Mouse (Mus musculus): ENCODE data around the gene Igsf9b. TPM values are rescaled to one million over a fixed set of nuclear protein-coding genes. Genes with fewer than 3 reads are reported as not detected.

Gene Igsf9b
- 10 to 100 TPM; 72.4 to 80.8 TPM for total RNA-seq (2021)
- long read RNA-seq, partial matches to known transcripts = 1 of 15 reads
- long read RNA-seq, other reads (novel, unspliced or antisense) = 14 of 15 reads

- DNase-seq (ENCODE audit: low spot score in 2 of 2) = peak; percentile 95 to 97
Measured at GRCm38 (mm10) chr9:27298411-27299285, at the start of gene Igsf9b. Gene Igsf9b, plus strand, starts transcription at chr9:27299204.

DNA sequence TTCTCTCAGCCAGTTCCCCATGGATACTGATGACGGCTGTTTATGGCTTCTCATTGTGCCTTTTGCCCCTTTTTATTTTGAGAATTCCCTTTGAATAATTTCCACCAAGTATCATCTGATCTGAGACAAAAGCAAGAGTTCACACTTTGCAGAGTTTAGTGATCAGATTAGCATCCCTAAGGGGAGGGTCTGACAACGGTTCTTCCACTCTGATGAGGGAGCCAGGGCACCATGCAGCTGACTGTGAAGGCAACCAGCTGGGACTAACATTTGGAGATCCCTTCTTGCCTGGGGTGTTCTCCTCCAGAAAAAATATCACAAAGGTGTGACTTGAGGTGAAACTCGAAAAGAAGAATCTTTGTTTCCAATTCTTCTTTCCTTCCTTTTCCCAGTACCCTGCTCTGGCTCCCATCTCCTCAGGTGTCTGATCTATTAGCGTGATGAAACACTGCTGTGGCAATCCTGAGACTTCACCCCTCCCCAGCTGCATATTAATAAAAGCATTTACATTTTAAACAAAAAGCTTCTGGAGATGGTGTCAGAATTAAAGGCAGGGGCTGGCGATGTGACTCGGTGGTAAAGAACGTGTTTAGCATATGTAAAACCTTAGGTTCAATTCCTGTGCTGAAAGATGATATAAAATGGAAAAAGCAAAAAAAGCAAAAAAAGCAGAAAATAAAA lies 46.8 kb upstream of the Igsf9b start:
- DNase-seq (ENCODE audit: low spot score in 2 of 2) = no peak

GRCm38 (mm10) chr9:27256454-27256853 lies 42.5 kb upstream of the Igsf9b start:
- no peak for DNase-seq (ENCODE audit: low spot score in 2 of 2)

- DNase-seq (ENCODE audit: low spot score in 2 of 2) = no peak
Measured at GRCm38 (mm10) chr9:27260378-27260947, 38.5 kb upstream of the Igsf9b start.

- peak; percentile 40 to 46 for DNase-seq (ENCODE audit: low spot score in 2 of 2)
Measured at GRCm38 (mm10) chr9:27261905-27262304, 37.1 kb upstream of the Igsf9b start.

DNA sequence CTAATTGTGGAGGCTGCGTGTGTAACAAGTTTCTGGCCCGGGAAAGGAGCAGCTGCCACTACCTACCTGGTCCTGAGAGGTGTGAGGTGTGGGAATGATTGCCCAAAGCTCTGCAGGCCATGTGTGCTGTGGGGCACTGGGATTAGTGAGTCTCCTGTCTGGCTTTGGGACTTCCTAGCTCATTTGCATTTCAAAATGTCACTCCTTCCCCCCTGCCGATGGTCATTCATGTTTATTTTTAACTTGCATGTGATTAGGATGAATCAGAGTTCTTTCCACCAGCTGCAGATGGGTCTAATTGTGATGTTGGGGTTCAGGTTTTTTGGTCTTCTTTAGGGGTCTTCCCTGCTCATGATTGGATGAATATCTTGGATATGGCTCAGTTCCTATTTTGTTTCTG lies 34.0 kb upstream of the Igsf9b start:
- DNase-seq (ENCODE audit: low spot score in 2 of 2) = no peak

- no peak for DNase-seq (ENCODE audit: low spot score in 2 of 2)
Measured at GRCm38 (mm10) chr9:27267878-27268277, 31.1 kb upstream of the Igsf9b start.

DNA sequence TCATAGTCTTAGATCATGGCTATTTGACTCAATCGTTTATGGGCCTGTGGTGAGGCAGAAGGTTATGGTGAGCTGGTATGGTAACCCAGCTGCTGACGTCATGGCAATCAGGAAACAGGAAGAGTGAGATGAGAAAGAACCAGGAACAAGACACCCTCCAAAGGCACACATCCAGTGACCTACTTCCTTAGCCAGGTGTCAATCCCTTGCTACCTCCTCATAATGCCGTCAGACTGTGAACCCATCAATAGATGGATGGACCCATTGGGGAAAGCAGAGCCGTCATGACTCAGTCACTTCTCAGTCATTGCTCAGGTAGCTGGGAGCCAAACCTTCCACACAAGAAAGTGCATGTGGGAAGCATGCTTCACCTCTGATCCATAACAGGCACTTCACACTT lies 30.5 kb upstream of the Igsf9b start:
- DNase-seq (ENCODE audit: low spot score in 2 of 2) = no peak

DNA sequence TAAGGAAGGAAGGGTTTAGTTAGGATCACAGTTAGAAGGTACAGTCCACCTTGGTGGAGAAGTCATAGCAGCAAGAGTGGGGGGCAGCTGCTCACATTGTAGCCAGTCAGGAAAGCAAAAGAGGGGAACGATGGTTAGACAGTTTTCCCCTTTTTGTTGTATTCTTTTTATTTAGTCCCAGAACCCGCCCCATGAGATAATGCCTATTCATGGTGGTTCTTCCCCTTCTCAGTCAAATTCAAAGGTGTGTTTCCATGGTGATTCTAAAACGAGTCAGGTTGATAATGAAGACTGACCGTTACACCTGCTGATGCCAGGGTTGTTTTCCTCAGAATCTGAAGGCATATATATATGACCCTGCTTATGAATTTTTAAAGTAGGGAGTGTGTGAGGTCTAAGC lies 29.7 kb upstream of the Igsf9b start:
- no peak for DNase-seq (ENCODE audit: low spot score in 2 of 2)

GRCm38 (mm10) chr9:27269904-27270303 lies 29.1 kb upstream of the Igsf9b start:
- DNase-seq (ENCODE audit: low spot score in 2 of 2) = no peak

DNA sequence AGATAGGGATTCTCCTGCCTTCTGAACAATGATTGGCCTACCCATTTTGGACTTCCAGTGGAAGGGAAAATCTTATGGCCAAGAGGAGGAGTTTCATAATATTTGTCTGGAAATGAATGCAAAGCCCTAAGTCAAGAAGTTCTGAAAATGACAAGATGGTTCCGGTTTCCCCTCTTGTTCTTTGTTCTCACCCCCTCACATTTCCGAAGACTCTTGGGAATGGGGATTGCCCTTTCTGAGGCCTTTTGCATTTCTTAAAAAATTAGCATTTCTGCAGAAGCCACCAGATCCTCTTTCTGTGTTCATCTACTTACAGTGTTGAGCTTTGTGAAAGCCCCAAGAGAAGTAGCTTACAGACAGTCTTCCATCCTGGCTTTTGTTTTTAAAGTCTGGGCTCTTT lies 27.1 kb upstream of the Igsf9b start:
- DNase-seq (ENCODE audit: low spot score in 2 of 2) = no peak

GRCm38 (mm10) chr9:27272858-27273257 lies 26.1 kb upstream of the Igsf9b start:
- DNase-seq (ENCODE audit: low spot score in 2 of 2) = no peak

DNA sequence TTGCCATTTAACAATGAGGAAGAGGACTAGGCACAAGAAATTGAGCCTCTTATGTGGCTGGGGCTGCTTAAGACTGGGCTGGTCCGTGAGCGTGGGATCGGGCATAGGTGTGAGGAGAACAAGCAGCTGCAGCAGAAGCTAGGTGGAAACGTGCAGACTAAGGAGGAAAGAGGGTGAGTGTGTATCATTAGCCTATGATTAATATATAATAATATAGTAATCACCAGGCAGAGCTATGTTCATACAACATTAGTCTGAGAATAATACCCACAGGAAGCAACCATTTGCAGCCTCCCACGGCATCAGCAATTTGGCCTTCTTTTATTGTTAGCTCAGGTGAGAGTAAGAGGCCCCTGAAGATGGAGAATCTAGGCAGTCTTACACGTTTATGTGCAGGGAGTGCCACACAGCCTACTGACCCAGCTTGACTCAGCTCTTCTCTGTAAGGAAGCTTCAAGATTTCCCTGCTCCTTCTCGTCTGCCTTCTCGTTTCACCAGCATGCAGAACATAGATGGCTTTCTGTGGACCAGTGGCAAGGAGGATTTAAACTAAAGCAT lies 22.6 kb upstream of the Igsf9b start:
- no peak for DNase-seq (ENCODE audit: low spot score in 2 of 2)

GRCm38 (mm10) chr9:27277401-27278087 lies 21.5 kb upstream of the Igsf9b start:
- no peak for DNase-seq (ENCODE audit: low spot score in 2 of 2)

DNA sequence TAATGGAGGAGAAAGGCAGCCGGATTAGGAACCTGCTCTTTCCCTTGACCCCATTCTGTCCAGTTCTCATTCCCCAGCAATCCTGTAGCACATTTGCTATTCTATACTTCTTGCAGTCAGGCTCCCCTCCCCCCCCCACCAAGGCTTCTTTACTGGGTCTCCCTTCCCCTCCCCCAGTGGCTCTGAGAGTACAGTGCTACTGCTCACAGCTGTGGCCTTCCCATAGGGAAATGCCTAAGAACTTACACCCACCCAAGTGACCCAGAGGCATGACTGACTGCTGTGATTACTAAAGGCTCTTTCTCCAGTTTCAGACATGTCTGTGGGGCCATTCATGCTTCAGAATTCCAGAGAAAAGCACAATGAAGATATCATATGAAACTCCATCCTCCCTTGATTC lies 20.0 kb upstream of the Igsf9b start:
- DNase-seq (ENCODE audit: low spot score in 2 of 2) = no peak

DNA sequence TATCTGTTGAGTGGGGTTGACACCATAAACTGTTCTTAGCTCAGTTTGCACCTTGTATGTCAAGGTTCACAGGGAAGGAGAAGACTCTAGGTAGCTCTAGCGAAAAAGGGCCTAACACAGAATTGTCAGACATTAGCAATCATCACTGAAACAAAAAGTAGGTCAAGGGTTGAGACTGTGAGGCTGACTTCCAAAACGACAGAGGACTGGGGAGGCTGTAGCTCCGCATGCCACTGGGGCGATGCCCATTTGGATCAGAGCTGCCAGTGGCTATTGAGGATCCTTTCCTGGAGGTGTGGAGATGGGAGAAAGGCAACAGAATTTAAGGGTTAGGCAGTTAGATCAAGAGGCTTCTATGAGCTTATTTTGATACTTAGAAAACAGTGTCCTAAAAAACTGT lies 18.0 kb upstream of the Igsf9b start:
- DNase-seq (ENCODE audit: low spot score in 2 of 2) = no peak

GRCm38 (mm10) chr9:27285719-27286249 lies 13.2 kb upstream of the Igsf9b start:
- DNase-seq (ENCODE audit: low spot score in 2 of 2) = no peak

GRCm38 (mm10) chr9:27286296-27286695 lies 12.7 kb upstream of the Igsf9b start:
- DNase-seq (ENCODE audit: low spot score in 2 of 2) = no peak

GRCm38 (mm10) chr9:27286859-27287258 lies 12.1 kb upstream of the Igsf9b start:
- no peak for DNase-seq (ENCODE audit: low spot score in 2 of 2)

DNA sequence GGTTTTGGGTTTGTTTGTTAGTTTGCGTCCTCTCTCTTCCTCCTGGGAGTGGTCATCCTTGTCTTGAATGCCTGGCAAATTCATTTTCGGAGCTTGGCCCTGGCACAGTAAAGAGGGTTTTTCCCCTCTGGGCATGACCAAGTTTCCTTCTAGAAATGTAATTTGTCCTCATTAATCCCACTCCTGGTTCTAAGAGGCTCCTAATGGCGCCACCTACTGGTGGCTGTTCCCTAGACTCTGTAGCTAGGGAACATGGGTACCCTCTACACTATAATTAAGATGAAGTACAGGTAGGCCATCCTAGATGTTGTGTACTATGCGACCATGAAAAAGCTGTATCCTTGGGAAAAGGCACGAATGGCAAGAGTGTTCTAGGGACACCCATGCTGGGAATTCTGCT lies 11.6 kb upstream of the Igsf9b start:
- peak; percentile 62 to 71 for DNase-seq (ENCODE audit: low spot score in 2 of 2)

DNA sequence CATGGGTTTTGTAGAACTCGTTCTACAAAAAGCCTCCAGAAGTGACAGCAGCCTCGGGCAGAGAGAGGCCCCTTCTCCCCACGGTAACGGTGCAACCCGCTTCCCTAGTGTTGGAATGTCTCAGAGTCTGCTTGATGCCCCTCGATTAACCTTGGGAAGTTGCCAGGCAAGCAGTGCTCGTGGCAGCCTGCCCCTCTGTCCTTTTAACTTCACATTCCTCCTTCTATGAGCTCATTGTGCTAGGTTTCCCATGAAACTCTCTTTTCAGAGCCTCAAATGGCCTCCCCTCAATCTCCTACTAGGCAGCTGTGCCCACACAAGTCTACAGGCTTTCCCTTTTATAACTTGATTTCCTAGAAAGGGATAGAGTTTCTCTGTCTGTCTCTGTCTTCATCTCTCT lies 10.6 kb upstream of the Igsf9b start:
- peak; percentile 67 to 74 for DNase-seq (ENCODE audit: low spot score in 2 of 2)
